Mouse (Mus musculus) urinary bladder, postnatal 25 days (tissue): ENCODE measurements around the gene Prox1.

Experiments used
- DNase-seq: peaks from one replicate; pipeline ENCODE4 v3.0.0; 2022; ENCODE audit warnings: low spot score

The Prox1 gene

GRCm38 (mm10) chr1:190079643-190080275 is 90.8 kb downstream of the Prox1 start:
- no peak for DNase-seq

GRCm38 (mm10) chr1:190076601-190077000 is 93.9 kb downstream of the Prox1 start:
- no peak for DNase-seq
